Mouse (Mus musculus) heart, adult 9 months (tissue): Measurements from ENCODE around the gene L2hgdh.
"Not testable (repeated sequence)": the region's sequence is repeated elsewhere in the genome, so short reads cannot be mapped to it uniquely, and the experiment has no call there.

Experiments used
- DNase-seq, 2 experiments: peaks; one replicate each; pipeline ENCODE4 v3.0.0; 2022; ENCODE audit warnings: low spot score in 2 of 2

L2hgdh gene

DNA sequence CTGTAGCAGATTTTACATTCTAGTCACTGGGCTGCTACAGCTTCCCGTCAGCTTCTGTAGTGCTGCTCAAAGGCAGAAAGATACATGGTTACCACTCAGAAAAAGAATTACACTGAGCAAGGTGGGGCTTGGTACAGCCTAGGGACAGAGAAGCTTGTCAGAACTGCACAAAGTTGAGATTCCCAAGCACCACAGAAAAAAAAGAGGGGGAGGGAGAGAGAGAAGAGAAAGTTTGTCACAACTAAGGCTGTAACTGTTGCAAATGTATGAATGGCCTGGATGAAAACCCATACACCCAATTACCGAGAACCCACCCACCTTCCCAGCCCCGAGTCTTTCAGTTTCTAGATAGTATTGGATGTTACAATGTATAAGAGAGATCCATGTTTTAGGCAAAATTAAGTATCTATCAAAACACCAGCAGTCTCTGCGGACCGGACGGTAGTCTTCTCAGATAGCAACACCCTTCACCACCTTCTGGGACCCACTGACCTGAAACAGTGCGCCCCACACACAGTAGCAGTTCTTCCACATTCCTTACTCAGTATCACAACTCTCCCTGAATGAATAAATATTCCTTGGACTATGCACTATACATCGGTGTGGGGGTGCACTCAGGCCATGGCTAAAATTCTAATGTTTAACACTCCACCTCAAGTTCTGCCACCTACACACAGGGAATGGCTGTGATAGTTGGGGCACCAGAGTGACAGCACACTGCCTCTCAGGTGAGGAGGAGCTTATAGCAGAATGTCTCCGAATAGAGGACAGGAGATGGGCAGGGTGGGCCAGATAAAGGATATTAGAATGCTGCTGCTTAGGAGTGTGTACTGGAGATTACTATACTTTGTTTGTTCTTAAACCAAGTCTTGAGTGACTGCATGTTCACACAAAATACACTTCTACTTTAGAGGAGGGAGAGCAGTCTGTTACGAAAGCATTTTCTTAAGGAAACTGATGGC is 49.8 kb downstream of the L2hgdh start:
- DNase-seq = no peak

DNA sequence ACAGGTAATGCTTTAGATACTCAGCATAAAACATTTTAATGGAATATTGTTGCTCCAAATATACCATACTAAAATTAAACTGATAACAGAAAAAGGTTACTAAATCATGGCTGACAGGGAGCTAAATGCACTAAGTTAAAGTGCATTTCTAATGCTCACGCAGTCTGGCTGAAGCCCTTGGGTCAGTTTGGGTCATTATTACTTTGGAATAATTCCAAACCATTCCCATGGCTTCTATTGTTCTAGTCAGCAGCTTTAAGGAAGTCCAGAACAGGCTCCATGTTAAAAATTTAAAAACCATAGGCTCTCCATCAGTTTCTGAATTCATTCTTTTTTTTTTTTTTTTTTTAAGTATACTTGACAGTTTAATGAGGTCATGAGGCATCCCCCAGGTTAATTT is 50.5 kb downstream of the L2hgdh start:
- DNase-seq = peak in 1 of 2 experiments; percentile 29

DNA sequence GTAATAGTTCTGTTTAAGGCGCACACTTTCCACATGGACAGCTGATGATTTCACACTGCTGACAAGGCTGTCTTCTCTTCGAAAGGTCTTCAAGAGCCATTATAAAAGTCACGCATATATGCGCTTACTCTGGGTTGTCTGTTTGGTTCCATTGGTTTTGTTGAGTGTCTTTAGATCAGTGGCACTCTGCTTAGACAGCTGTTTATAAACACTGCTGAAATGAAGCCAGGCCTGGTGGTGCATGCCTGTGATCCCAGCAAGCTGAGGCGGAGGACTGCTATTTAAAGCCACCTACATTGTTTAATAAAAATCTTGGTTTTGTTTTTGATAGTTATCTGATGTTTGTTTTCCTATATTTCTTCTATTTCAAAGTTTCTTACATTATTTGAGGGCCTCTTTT is 58.0 kb downstream of the L2hgdh start:
- no peak for DNase-seq

DNA sequence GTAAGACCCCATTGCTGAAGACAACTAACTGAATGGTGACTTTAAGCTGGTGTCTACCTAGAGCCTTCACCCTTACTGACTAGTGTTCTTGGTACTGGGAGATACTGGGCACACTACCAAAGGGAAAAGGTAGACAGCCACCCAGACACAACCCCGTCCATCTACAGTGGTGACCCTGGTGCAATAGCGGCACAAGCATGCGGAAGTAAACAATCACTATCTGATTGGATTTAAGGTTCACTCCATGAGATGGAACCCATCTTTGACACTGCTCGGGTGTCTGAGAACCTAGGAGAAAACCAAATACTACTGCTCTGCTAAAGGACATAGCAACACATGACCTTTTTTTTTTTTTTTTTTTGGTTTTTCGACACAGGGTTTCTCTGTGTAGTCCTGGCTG is 63.0 kb downstream of the L2hgdh start:
- no peak for DNase-seq

DNA sequence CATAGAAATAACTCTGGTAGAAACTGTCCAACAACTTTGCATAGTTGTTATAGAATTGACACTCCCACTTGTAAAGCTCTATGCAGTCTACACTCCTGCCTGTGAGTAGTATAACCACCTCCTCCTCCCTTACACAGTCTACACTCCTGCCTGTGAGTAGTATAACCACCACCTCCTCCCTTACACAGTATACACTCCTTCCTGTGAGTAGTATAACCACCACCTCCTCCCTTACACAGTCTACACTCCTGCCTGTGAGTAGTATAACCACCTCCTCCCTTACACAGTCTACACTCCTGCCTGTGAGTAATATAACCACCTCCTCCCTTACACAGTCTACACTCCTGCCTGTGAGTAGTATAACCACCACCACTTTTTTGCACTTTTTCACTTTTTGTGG is 70.7 kb downstream of the L2hgdh start:
- not testable (repeated sequence) for DNase-seq

DNA sequence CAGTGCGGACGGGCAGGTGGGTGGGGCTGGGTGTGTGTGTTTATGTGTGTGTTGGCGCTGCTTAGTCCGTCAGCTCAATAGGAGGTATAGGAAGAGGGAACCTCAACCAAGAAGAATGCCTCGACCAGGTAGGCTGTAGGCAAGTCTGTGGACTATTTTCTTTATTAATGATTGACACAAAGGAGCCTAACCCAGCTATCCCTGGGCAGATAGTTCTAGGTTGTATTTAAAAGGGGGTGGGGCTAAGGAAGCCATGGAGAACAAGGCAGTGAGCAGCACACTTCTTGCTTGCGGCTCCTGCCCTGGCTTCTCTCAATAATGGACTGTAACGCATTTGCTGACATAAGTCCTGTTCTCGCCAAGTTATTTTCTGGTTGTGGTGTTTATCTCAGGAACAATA is 75.2 kb downstream of the L2hgdh start:
- DNase-seq = no peak

DNA sequence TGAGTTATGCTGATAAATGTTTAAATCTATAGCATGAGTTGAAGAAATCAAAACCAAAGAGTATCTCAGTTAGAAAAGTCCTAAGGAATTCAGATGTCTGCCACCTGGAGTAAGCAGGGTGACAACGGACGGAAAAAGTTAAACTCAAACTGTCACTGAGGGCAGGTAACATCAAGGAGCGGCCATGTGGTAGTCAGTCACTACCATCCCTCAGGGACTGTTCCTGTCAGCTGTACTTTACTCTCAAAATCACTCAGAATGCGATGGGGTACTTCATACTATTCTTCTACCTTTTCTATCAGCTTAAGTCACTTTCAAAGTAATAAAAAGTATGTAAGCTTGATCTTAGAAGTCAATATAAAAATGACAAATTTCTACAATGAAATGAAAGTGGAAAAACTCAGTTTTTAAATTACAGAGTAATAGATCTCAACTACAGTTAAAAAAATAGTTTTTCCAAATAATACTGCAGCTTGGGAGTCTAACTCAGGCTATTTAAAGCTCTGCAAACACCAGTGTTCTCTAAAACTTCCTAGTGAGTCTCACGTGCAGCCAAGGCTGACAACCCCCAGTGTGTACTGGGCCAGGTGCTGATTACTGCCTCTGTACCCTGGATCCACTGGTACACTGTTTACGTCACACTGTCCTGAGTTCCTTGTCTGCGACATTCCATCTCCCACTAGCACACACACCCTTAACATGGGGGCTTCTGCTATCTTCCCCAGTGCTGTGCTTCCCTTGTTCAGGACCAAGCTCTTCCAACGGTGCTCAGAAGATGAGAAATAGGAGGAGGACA is 78.7 kb downstream of the L2hgdh start:
- no peak for DNase-seq

DNA sequence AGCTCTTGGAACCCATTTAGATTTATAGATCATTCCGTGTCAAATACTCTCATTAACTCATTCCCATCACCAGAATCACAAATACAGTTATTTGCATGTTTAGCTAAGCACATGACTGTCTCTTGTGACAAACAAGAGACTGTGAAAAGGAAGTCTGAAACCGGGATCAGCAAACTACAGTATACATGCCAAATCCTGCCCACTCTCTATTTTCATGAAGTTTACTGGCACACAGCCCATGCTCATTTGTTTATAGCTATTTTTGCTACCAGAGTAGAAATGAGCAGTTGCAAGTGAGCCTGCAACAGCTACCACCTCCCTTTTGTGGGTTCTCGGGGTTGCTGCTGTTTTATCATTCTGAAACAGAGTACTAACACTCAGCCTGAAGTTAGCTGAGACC is 79.8 kb downstream of the L2hgdh start:
- peak; percentile 29 to 32 for DNase-seq

DNA sequence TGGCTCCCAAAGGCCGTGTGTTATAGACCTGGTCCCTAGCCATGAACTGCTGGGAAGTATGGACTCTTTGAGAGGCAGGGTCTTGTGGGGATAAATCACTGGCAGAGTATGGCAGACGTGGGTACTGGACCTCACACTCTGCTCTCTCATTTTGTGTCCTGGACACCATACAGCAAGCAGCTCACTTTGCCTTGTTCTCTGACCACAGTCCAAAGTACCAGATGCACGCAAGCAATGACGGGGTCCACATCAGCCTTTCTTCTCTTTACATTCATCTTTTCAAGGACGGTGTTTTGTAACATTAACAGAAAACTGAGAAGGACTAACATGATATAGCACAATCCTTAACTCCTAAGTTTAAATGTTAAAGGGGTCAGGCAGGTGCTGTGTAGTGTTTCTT is 81.8 kb downstream of the L2hgdh start:
- DNase-seq = no peak
